Mouse (Mus musculus) stomach, embryonic 16.5 days (tissue): ENCODE results near the gene Prdm1. TPM values are rescaled to one million over a fixed set of nuclear protein-coding genes. Genes with fewer than 3 reads are reported as not detected.

Source experiments
- ATAC-seq: fragments of 200-750 bp; cut with Nextera tagmentation; 2 replicates; pipeline ENCODE4 v1.8.0; 2017; ENCODE audit warnings: moderate number of reproducible peaks, moderate TSS enrichment; ENCODE audit not compliant: insufficient read depth, low FRiP score
- H3K27ac ChIP-seq: fragments of 300-500 bp; sonication (generic); 2 replicates; pipeline ENCODE4 v1.5.1; 2014; ENCODE audit warnings: low read length
- H3K27me3 ChIP-seq: fragments of 300-500 bp; sonication (generic); 2 replicates; pipeline ENCODE4 v1.6.1; 2014; ENCODE audit warnings: low read length, control low read depth, mixed read lengths; ENCODE audit not compliant: control insufficient read depth, insufficient read depth
- H3K36me3 ChIP-seq: fragments of 300-500 bp; sonication (generic); 2 replicates; pipeline ENCODE4 v1.6.1; 2014; ENCODE audit warnings: low read length; ENCODE audit not compliant: control insufficient read depth, insufficient read depth
- H3K4me1 ChIP-seq: fragments of 300-500 bp; sonication (generic); 2 replicates; pipeline ENCODE4 v1.6.1; 2014; ENCODE audit warnings: low read length, control low read depth, mixed read lengths; ENCODE audit not compliant: control insufficient read depth, insufficient read depth
- H3K4me2 ChIP-seq: fragments of 300-500 bp; sonication (generic); 2 replicates; pipeline ENCODE4 v1.6.1; 2014; ENCODE audit warnings: low read depth, low read length, mixed read lengths
- H3K4me3 ChIP-seq: fragments of 300-500 bp; sonication (generic); replicated peaks from 2 replicates; pipeline ENCODE4 v1.5.1; 2014; ENCODE audit warnings: mild to moderate bottlenecking, low read length
- H3K9ac ChIP-seq: fragments of 300-500 bp; sonication (generic); 2 replicates; pipeline ENCODE4 v1.6.1; 2014; ENCODE audit warnings: low read length
- H3K9me3 ChIP-seq: fragments of 300-500 bp; sonication (generic); replicated peaks from 2 replicates; pipeline ENCODE4 v1.6.1; 2016; ENCODE audit warnings: low read length, control low read depth; ENCODE audit not compliant: control insufficient read depth
- WGBS: fragments of 180-500 bp; shearing (Covaris S2); extraction: QIAGEN DNeasy Blood & Tissue Kit; methylation state at CpG from one replicate; pipeline ENCODE4 v1.1.7; 2014; 5-methylcytosine and 5-hydroxymethylcytosine counted together
- polyA plus RNA-seq: library from polyadenylated mRNA; unstranded; fragments of >200 nt; fragmentation: Nextera tagmentation; extraction: Ambion mirVana; gene quantifications from 2 replicates; pipeline ENCODE4 v1.2.1, GENCODE M21; 2015

The Prdm1 gene
- polyA plus RNA-seq, 1 experiment from 2014 or later: 6.8 TPM

GRCm38 (mm10) chr10:44425013-44425412, 103.3 kb downstream of the Prdm1 start:
- no peak overlapping the region for H3K4me3 ChIP-seq
- 69% methylated on average over 6 of the region's 6 CpGs for WGBS
- H3K9ac ChIP-seq: no peak overlapping the region
- ATAC-seq: no peak
- H3K27ac ChIP-seq: no peak overlapping the region
- no peaks in the 10 kb centered on the region for H3K36me3 ChIP-seq
- H3K9me3 ChIP-seq: no peaks in the 10 kb centered on the region
- H3K4me2 ChIP-seq: no peak overlapping the region
- H3K27me3 ChIP-seq: no peaks in the 10 kb centered on the region
- no peaks in the 10 kb centered on the region for H3K4me1 ChIP-seq

GRCm38 (mm10) chr10:44421896-44422295, 106.4 kb downstream of the Prdm1 start:
- Histone ChIP-seq H3K4me2 (no peak overlapping the region), H3K9me3 (no peaks in the 10 kb centered on the region), H3K36me3 (no peaks in the 10 kb centered on the region), H3K4me1 (no peaks in the 10 kb centered on the region), H3K4me3 (no peak overlapping the region), H3K9ac (no peak overlapping the region), H3K27me3 (no peaks in the 10 kb centered on the region), H3K27ac (no peak overlapping the region)
- no peak for ATAC-seq
- 57% methylated on average over 1 of the region's 1 CpGs for WGBS

GRCm38 (mm10) chr10:44420211-44420610, 108.1 kb downstream of the Prdm1 start:
- Histone ChIP-seq H3K27me3 (no peaks in the 10 kb centered on the region), H3K9ac (no peak overlapping the region), H3K4me1 (no peaks in the 10 kb centered on the region), H3K36me3 (no peaks in the 10 kb centered on the region), H3K4me3 (no peak overlapping the region), H3K4me2 (no peak overlapping the region), H3K9me3 (no peaks in the 10 kb centered on the region), H3K27ac (no peak overlapping the region)
- ATAC-seq: no peak
- 74% methylated on average over 3 of the region's 3 CpGs for WGBS

GRCm38 (mm10) chr10:44418901-44419300, 109.4 kb downstream of the Prdm1 start:
- no peak overlapping the region for H3K9ac ChIP-seq
- no peaks in the 10 kb centered on the region for H3K9me3 ChIP-seq
- no peak for ATAC-seq
- no peaks in the 10 kb centered on the region for H3K4me1 ChIP-seq
- no peak overlapping the region for H3K4me2 ChIP-seq
- H3K27me3 ChIP-seq: no peaks in the 10 kb centered on the region
- H3K36me3 ChIP-seq: no peaks in the 10 kb centered on the region
- no peak overlapping the region for H3K4me3 ChIP-seq
- WGBS: 56% methylated on average over 2 of the region's 2 CpGs
- no peak overlapping the region for H3K27ac ChIP-seq

DNA sequence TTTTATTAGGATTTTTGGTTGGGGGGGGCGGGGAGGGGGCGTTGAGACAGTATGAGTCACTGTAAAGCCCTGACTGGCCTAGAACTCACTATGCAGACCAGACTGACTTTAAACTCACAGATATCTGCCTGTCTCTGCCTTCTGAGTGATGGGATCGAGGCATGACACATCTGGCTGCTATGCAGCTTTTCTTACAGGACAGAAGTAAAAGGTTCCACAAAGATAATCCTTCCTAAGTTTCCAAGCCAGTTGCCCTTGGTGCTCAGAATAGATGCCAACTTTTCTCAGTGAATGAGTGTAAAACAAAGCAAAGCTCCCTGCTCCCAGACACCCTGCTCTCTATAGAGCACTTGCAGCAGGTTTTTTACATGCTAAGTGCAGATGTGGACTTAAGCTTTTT, 112.7 kb downstream of the Prdm1 start:
- Histone ChIP-seq H3K9me3 (no peaks in the 10 kb centered on the region), H3K27ac (no peak overlapping the region), H3K27me3 (no peaks in the 10 kb centered on the region), H3K4me2 (no peak overlapping the region), H3K9ac (no peak overlapping the region), H3K36me3 (no peaks in the 10 kb centered on the region), H3K4me1 (no peaks in the 10 kb centered on the region), H3K4me3 (no peak overlapping the region)
- no peak for ATAC-seq
- 80% methylated on average over 3 of the region's 3 CpGs for whole genome bisulfite sequencing

DNA sequence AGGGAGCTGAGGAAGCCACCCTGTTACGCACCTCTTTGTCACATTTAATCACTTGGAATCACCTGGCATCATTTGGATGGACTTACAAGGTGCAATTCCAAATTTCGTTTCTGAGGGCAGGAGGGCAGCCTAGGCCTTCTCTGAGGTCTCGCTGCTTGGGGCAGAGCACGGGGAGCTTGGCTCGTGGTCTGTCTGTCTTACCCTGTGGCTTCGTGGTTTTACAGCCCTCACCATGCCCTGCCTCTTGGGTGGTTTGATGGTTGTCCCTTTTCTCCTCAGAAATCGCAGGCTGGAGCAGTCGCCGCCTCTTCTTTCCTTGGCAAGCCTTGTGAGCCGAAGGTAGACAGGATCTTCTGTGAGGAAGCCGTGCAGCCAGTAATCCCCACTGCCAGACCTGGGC, 118.3 kb downstream of the Prdm1 start:
- no peak overlapping the region for H3K4me3 ChIP-seq
- H3K27ac ChIP-seq: no peak overlapping the region
- no peaks in the 10 kb centered on the region for H3K9me3 ChIP-seq
- H3K27me3 ChIP-seq: no peaks in the 10 kb centered on the region
- H3K36me3 ChIP-seq: no peaks in the 10 kb centered on the region
- no peak overlapping the region for H3K9ac ChIP-seq
- WGBS: 82% methylated on average over 11 of the region's 11 CpGs
- H3K4me1 ChIP-seq: no peaks in the 10 kb centered on the region
- no peak for ATAC-seq
- no peak overlapping the region for H3K4me2 ChIP-seq

DNA sequence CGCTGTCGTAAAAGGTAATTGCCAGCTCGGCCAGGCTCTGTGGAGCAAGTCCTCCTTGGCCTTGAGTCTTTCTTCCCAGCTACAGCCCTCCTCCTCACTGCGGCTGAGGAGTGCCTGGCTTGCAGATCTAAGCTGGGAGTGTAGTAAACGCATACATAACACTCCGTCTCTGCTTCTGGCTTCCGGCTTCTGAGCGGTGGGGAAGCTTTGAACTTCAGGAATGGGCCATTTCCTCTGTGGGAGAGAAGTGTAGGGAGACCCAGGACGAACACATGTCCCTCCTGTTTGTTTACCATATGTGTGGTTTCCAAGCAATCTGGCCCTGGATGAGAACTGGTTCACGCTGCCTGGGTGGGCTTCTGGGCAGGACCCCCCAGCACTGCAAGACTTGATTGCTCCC, 119.2 kb downstream of the Prdm1 start:
- Histone ChIP-seq H3K4me1 (no peaks in the 10 kb centered on the region), H3K9ac (no peak overlapping the region), H3K27ac (no peak overlapping the region), H3K4me2 (no peak overlapping the region), H3K4me3 (no peak overlapping the region), H3K9me3 (no peaks in the 10 kb centered on the region), H3K27me3 (no peaks in the 10 kb centered on the region), H3K36me3 (no peaks in the 10 kb centered on the region)
- WGBS: 51% methylated on average over 10 of the region's 10 CpGs
- no peak for ATAC-seq

- Histone ChIP-seq H3K4me1 (no peaks in the 10 kb centered on the region), H3K9ac (no peak overlapping the region), H3K36me3 (no peaks in the 10 kb centered on the region), H3K27ac (no peak overlapping the region), H3K4me3 (no peak overlapping the region), H3K27me3 (no peaks in the 10 kb centered on the region), H3K9me3 (no peaks in the 10 kb centered on the region), H3K4me2 (no peak overlapping the region)
- WGBS: 64% methylated on average over 7 of the region's 7 CpGs
- no peak for ATAC-seq
These were observed 124.9 kb downstream of the Prdm1 start for GRCm38 (mm10) chr10:44403415-44403814.

- no peaks in the 10 kb centered on the region for H3K9me3 ChIP-seq
- 80% methylated on average over 10 of the region's 10 CpGs for WGBS
- H3K4me1 ChIP-seq: no peaks in the 10 kb centered on the region
- H3K4me3 ChIP-seq: no peak overlapping the region
- H3K4me2 ChIP-seq: no peak overlapping the region
- no peak overlapping the region for H3K9ac ChIP-seq
- ATAC-seq: no peak
- no peak overlapping the region for H3K27ac ChIP-seq
- no peaks in the 10 kb centered on the region for H3K27me3 ChIP-seq
- no peaks in the 10 kb centered on the region for H3K36me3 ChIP-seq
These were observed 126.7 kb downstream of the Prdm1 start for GRCm38 (mm10) chr10:44401600-44401999.

GRCm38 (mm10) chr10:44400602-44401001, 127.7 kb downstream of the Prdm1 start:
- 61% methylated on average over 13 of the region's 13 CpGs for WGBS
- ATAC-seq: no peak

More at GRCm38 (mm10) chr10:44400602-44401001, 127.7 kb downstream of the Prdm1 start:
- no peak overlapping the region for H3K4me3 ChIP-seq
- no peak overlapping the region for H3K9ac ChIP-seq
- H3K9me3 ChIP-seq: no peaks in the 10 kb centered on the region
- H3K27me3 ChIP-seq: no peaks in the 10 kb centered on the region
- H3K4me1 ChIP-seq: no peaks in the 10 kb centered on the region
- H3K27ac ChIP-seq: no peak overlapping the region
- no peaks in the 10 kb centered on the region for H3K36me3 ChIP-seq
- no peak overlapping the region for H3K4me2 ChIP-seq
